Mouse (Mus musculus): Measurements from ENCODE around the gene Diaph3.

DNA sequence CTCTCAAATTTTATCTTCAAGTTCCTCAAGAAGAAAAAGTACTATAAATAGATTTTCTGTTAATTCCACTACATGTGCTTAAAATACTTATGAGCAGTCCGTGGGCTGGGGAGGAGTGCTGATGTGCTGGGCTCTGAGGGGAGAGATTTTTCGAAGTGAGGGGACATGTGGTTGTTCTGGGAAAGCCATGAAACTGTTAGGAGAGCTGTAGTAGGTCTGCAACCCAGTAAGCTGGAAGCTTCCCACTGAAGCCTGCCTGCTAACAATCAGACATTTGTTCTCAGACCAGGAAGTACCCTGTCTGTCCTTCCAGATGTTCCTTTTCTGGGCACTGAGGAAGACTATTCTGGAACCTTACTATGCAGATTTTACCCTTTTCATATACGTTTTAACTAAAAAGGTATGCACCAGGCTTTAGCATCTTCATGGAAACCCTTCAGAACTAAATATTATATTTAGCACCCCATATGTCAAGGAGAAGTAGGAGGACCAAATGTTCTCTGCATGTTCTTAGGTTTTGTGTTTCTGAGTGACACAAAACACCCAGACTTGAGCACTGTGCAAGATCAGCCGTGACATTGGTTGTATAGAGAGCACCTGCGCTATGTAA, 516.1 kb downstream of the Diaph3 start:
- TF ChIP-seq EP300 (IDR thresholded peaks at IDR 0.05; ENCODE audit: low read depth), result no peak
- no peak for TF ChIP-seq CTCF (IDR thresholded peaks at IDR 0.05; ENCODE audit: low read depth)
